Mouse (Mus musculus) adipocyte (in vitro differentiated cells): Measurements from ENCODE around the gene Kif2c.
"Not testable (repeated sequence)": the region's sequence is repeated elsewhere in the genome, so short reads cannot be mapped to it uniquely, and the experiment has no call there.

Source experiments
- DNase-seq: peaks from one replicate; pipeline ENCODE4 v3.0.0-alpha.2; 2016; ENCODE audit warnings: low spot score

Kif2c gene

DNA sequence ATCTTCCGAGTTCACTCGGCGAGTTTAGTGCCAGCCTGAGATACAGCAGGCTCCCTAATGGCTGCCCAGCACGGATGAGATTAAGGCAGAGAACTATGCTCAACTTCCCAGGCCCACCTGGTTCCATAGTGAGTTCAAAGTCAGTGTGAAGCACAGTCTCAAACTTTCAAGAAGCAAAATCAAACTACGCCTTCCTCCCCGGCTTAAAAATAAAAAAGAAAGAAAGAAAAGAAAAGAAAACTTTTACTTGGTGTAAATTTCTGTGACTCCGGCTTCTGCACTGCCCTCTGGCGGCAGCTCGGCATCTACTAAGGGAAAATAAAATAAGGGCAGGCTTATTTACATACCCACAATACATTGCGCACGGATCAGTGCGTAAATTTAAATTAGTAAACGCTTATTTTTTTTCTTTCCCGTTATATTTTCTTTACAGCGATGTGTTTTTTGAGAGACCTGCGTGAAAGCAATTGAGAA lies 7.0 kb upstream of the Kif2c start:
- peak; percentile 90 for DNase-seq

GRCm38 (mm10) chr4:117188969-117189368 lies 6.5 kb upstream of the Kif2c start:
- no peak for DNase-seq

DNA sequence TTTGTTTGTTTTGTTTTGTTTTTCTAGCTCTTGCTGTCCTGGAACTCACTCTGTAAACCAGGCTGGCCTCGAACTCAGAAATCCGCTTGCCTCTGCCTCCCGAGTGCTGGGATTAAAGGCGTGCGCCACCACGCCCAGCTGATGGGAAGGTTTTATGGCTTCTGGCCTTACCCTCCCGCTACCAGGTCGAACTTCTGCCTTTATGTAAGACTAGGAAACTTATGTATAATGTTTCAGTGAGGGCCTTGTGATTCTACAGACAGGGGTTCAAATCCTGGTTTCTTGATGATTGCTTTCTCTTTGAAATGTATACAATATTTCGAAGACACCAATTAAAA lies 289 bp upstream of the Kif2c start:
- DNase-seq, result not testable (repeated sequence)

DNA sequence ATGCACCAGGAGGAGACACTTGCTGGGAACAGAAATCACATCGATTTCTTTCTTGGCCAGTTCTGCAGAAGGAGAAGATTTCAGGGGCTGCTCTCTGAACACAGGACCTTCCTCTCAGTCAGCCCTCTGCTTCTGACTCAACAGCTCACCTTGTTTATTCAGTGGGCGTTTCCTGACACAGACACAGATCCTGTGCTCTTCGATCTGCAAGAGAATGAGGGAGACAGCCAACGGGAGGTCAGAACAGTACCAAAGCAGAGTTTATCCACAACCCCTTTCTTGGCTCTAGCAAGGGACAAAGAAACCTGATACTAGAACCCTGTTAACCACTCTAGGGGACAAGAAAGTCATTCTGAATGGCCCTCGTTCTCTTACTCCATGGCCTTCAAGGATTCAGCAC lies 12.5 kb downstream of the Kif2c start:
- DNase-seq, result no peak

DNA sequence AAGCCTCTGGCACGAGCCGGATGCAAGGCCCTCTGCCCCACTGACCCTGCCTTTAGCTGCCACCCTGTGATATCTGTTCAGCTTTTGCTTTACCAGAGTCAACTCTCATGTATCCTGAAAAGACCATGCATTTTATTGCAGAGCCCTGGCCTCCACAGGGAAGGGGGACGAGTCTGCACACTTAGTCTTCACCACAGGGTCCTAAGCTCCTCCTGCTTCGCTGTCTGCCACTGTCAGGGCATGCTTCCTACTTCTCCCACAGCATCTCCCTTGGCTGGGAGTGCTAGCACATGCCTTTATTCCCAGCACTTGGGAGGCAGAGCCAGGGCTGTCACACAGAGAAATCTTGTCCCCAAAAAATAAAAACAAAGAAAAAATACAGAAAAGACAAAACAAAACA lies 21.3 kb downstream of the Kif2c start:
- no peak for DNase-seq

GRCm38 (mm10) chr4:117159666-117160065 lies 22.8 kb downstream of the Kif2c start:
- DNase-seq, result no peak

DNA sequence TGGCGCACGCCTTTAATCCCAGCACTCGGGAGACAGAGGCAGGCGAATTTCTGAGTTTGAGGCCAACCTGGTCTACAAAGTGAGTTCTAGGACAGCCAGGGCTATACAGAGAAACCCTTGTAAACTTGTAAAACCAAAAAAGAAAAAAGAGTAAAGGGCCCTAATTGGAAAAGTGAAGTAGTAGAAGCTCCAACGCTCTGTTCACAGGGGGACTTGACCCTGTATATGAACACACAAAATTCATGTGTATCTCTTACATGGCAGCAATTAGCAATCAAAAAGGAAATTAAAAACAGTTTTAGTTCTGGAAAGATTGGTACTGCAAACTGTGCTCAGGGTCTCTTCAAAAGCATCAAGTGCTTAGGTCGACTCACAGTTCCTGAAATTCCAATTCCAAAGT lies 26.1 kb downstream of the Kif2c start:
- DNase-seq, result no peak

DNA sequence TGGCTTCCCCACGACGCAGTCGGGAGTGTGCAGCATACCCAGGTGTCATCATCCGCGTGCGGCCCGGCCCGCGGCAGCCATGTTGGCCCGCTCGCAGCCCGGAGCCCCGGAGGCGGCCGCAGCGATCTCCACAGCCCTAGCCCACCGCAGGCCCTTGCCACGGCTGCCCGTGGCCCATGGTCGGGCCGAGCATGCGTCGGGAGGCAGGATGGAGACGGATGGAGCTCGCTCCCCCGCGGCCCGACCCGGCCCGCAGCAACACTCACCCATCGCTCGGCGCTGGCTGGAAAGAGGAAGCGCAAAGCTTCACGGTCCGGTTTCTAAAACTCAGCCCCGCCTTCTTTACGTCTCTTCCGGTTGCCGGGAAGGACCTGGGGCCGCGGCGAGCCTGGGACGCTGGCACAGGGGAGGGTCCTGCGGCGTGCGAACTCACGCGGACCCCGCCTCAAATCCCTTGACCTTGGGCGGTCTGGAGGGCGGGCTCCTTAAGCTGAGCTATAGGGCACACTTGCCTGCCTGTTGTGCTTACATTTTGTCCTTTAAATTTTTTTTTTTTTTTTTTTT lies 26.6 kb downstream of the Kif2c start, which contains the start of gene Rps8:
TSS of gene Rps8 (minus strand) at position 452 of the 564 bp plus-strand sequence.
- peak; percentile 88 for DNase-seq

DNA sequence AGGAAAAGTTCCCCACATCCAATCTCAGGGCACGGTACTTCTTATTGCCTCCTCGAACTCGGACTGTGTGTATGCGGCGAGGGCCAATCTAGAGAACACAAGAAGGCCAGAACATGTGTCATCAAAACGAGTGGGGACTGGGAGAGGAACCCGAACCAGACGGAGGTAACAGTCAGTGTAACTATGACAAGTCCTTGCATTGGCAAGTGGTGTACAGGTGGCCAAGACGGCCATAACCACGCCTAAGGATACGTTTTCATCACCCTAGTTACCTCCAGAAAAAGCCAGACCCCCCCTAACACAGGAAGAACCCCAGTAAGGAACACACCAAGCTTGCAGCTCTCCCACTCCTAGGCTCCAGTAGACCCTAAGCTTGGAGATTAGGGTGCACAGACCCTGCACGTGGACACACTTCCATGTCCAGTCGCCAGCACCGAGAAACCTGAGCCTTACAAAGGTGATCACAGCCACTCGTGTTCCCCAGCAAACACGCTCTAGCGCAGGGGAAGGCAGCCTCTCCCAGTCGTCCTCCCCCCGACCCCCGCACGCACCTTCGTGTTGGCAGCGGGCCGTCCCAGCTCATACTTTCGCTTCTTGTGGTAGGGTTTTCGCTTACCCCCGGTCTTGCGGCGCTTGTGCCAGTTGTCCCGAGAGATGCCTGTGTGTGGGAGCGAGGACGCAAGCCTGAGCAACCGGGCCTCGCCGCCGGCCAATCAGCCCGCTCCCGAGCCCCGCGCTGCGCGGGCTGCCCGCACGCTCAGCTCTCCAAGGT lies 27.2 kb downstream of the Kif2c start:
- DNase-seq, result no peak

GRCm38 (mm10) chr4:117152714-117153113 lies 29.7 kb downstream of the Kif2c start:
- no peak for DNase-seq

- no peak for DNase-seq
These were observed 31.0 kb downstream of the Kif2c start for GRCm38 (mm10) chr4:117151416-117151815.

DNA sequence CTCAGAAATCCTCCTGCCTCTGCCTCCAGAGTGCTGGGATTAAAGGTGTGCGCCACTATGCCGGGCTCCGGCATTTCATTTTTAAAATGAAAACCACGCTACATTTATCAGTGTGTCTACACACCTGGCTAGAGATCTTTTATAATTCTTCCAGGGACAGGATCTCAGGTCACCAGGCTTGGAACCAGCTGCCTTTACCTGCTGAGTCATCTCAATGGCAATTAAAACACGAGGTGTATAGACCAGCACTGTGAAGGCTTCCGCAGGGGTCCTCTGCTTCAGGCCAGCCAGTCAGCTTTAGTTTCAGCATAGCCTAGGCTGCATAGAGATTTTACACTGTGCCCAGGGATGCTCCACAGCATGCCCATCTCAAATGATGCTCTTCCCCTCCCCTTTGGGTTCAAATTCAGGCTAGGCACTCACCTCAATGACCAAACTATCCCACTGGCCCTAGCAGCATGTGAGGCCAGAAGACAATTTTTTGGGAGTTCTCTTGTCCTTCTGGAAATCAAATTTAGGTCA lies 32.2 kb downstream of the Kif2c start:
- DNase-seq, result no peak

- DNase-seq, result no peak
These were observed 32.9 kb downstream of the Kif2c start for GRCm38 (mm10) chr4:117149291-117150211.

- no peak for DNase-seq
These were observed 33.6 kb downstream of the Kif2c start for GRCm38 (mm10) chr4:117148815-117149214.

- no peak for DNase-seq
These were observed 34.3 kb downstream of the Kif2c start for GRCm38 (mm10) chr4:117148047-117148713.

GRCm38 (mm10) chr4:117146176-117146575 lies 36.3 kb downstream of the Kif2c start:
- DNase-seq, result peak; percentile 85

DNA sequence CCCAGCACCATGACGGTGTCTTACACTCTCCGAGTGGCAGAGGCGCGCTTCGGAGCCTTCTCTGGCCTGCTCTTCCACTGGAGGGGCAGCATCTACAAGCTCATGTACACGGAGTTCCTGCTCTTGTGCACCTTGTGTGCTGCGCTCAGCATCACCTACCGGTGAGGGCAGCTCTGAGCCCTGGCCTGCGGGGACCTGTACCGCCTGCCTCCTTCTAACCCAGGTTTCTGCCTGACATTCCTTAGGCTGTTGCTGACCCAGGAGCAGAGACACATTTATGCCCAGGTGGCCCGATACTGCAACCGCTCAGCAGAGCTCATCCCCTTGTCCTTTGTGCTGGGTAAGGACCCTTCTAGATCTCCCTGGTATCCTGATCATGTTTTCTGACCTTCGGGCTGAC lies 37.2 kb downstream of the Kif2c start:
- DNase-seq, result no peak

GRCm38 (mm10) chr4:117143023-117143422 lies 39.4 kb downstream of the Kif2c start:
- DNase-seq, result no peak

DNA sequence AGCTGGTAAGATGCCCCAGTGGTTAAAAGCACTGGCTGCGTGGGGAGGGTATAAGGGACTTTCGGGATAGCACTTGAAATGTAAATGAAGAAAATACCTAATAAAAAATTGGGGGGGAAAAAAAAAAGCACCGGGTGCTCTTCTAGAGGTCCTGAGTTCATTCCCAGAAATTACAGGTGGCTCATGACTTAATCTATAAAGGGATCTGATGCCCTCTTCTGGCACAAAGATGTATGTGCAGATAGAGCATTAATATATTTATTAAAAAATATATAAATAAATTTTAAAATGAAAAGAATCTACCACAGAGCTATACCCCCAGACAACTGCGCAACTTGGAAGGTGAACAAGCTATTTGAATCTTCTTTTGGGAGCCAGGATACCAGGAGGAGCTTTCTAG lies 41.8 kb downstream of the Kif2c start:
- peak; percentile 41 for DNase-seq

- DNase-seq, result peak; percentile 60
These were observed 43.2 kb downstream of the Kif2c start for GRCm38 (mm10) chr4:117139217-117139612.

DNA sequence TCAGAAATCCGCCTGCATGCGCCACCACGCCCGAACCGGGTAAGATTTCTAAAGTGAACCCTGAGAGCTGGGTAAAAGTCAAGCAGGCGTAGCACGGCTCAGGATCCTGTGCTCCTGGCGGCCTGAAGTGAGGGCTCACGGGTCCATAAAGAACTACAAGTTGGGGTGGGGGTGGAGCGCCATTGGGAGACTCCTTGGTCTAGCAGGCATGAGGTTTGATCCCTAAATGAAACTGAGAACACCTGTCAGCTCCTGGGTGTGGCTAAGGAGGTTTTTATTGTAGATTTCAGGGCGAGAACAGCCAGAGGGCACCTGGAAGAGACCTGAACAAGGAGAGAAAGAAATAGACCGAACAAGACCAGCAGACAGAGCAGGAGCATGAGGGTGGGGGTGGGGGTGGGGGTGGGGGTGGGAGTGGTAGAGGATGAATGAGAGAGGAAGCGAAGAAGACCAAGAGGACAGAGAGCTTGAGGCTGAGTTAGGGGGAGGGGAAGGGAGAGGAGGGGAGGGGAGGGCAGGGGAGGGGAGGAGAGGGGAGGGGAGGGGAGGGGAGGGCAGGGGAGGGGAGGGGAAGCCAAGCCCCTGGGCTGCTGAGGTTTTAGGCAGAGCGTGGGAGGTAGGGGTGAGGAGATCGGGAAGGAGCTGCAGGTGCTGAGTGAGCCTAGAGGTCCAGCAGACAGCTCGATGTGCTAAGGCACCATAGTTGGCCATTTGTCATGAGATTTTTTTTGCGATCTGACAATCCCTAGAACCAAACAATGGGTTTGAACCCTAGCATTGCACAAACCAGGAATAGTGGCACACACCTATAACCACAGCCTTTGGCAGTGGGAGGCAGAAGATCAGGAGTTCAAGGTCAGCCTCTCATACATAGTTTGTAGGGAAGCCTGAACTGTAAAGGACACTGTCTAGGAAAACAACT lies 43.9 kb downstream of the Kif2c start:
- no peak for DNase-seq
